Mouse (Mus musculus) heart, adult 2 months (tissue): ENCODE data around the gene Anapc15-ps. TPM values are rescaled to one million over a fixed set of nuclear protein-coding genes. Genes with fewer than 3 reads are reported as not detected.

Source experiments
- DNase-seq, 2 experiments: peaks; one replicate each; pipeline ENCODE4 v3.0.0; 2021
- H3K27ac ChIP-seq: fragments of 200-600 bp; 2 replicates; pipeline ENCODE4 v1.8.1; 2022
- H3K27me3 ChIP-seq: fragments of 200-500 bp; 2 replicates; pipeline ENCODE4 v1.6.1; 2012; ENCODE audit warnings: mild to moderate bottlenecking, low read length, inconsistent platforms, mixed read lengths; ENCODE audit not compliant: control insufficient read depth, insufficient read depth
- H3K36me3 ChIP-seq: fragments of 200-500 bp; 2 replicates; pipeline ENCODE4 v1.6.1; 2012; ENCODE audit warnings: low read length, inconsistent platforms; ENCODE audit not compliant: control insufficient read depth, insufficient read depth
- H3K4me1 ChIP-seq: fragments of 200-500 bp; 2 replicates; pipeline ENCODE4 v1.6.1; 2011; ENCODE audit warnings: low read length; ENCODE audit not compliant: control insufficient read depth, insufficient read depth
- H3K4me3 ChIP-seq: fragments of 200-600 bp; 2 replicates; pipeline ENCODE4 v1.8.1; 2022
- H3K79me2 ChIP-seq: fragments of 200-500 bp; replicated peaks from 2 replicates; pipeline ENCODE4 v1.6.1; 2012; ENCODE audit warnings: mild to moderate bottlenecking, inconsistent platforms, low read length, moderate library complexity, mixed read lengths; ENCODE audit not compliant: control insufficient read depth, insufficient read depth
- H3K9ac ChIP-seq: fragments of 200-500 bp; 2 replicates; pipeline ENCODE4 v1.6.1; 2012; ENCODE audit warnings: low read depth, mild to moderate bottlenecking, control low read depth, inconsistent platforms, low read length, mixed read lengths
- CTCF ChIP-seq: fragments of 200-600 bp; IDR thresholded peaks from 2 replicates; pipeline ENCODE4 v1.8.1; 2022; ENCODE audit warnings: antibody characterized with exemption, mild to moderate bottlenecking, moderate library complexity
- EP300 ChIP-seq: fragments of 200-500 bp; IDR thresholded peaks from 2 replicates; pipeline ENCODE4 v1.6.1; 2011; ENCODE audit warnings: low read depth, low read length, control low read depth; ENCODE audit not compliant: insufficient read depth
- POLR2A ChIP-seq: fragments of 200-500 bp; IDR thresholded peaks from 2 replicates; pipeline ENCODE4 v1.6.1; 2011; ENCODE audit warnings: mild to moderate bottlenecking, low read depth, low read length, control low read depth; ENCODE audit not compliant: insufficient read depth
- WGBS: fragments of 180-500 bp; shearing (Covaris S2); methylation state at CpG from one replicate; pipeline ENCODE4 v1.1.7; 2018; 5-methylcytosine and 5-hydroxymethylcytosine counted together
- intact Hi-C: fragments of 180-260 bp; cut with DNase I; formaldehyde crosslinking; loops from one replicate; pipeline ENCODE4 v1.15.1; 2025
- polyA plus RNA-seq: library from polyadenylated mRNA; depleted of rRNA; stranded (reverse); fragments of >200 nt; gene quantifications from 2 replicates; pipeline ENCODE4 v1.2.3, GENCODE M21; 2012
- total RNA-seq, 2 experiments: library from RNA; stranded (reverse); gene quantifications; 2 replicates each; pipeline ENCODE4 v1.2.3; 2021

The Anapc15-ps gene
- total and polyA plus RNA-seq, 3 experiments = not detected

GRCm38 (mm10) chr10:95715687-95716086, 42.4 kb upstream of the Anapc15-ps start:
- no peak for TF ChIP-seq CTCF
- TF ChIP-seq EP300 = no peak
- no peak for TF ChIP-seq POLR2A
- Histone ChIP-seq H3K79me2 (no peaks in the 10 kb centered on the region), H3K9ac (no peak overlapping the region), H3K4me1 (peaks cover 2% of the 10 kb centered on the region), H3K36me3 (no peaks in the 10 kb centered on the region), H3K27ac (no peak overlapping the region), H3K27me3 (no peaks in the 10 kb centered on the region), H3K4me3 (no peak overlapping the region)
- intact Hi-C loops = no loop called here
- 75% methylated on average over 6 of the region's 6 CpGs for WGBS
- DNase-seq = no peak

- H3K4me3 ChIP-seq = no peak overlapping the region
- intact Hi-C loops = no loop called here
- H3K79me2 ChIP-seq = no peaks in the 10 kb centered on the region
- no peaks in the 10 kb centered on the region for H3K27me3 ChIP-seq
- no peak overlapping the region for H3K27ac ChIP-seq
- peaks cover 12% of the 10 kb centered on the region for H3K4me1 ChIP-seq
- WGBS = 46% methylated on average over 6 of the region's 6 CpGs
- no peaks in the 10 kb centered on the region for H3K36me3 ChIP-seq
- DNase-seq = no peak
- TF ChIP-seq CTCF = no peak
- no peak for TF ChIP-seq POLR2A
- TF ChIP-seq EP300 = no peak
- no peak overlapping the region for H3K9ac ChIP-seq
Observed at GRCm38 (mm10) chr10:95712221-95712620, 39.0 kb upstream of the Anapc15-ps start.

GRCm38 (mm10) chr10:95709903-95710660, 36.8 kb upstream of the Anapc15-ps start:
- TF ChIP-seq POLR2A = no peak
- no peak for TF ChIP-seq CTCF
- no peak for TF ChIP-seq EP300
- Histone ChIP-seq H3K9ac (no peak overlapping the region), H3K79me2 (no peaks in the 10 kb centered on the region), H3K27ac (no peak overlapping the region), H3K4me3 (no peak overlapping the region), H3K27me3 (no peaks in the 10 kb centered on the region), H3K36me3 (no peaks in the 10 kb centered on the region), H3K4me1 (peaks cover 12% of the 10 kb centered on the region)
- intact Hi-C loops = loop anchor here (5.0 kb wide), 1 partner anchor 53 kb away; no protein-coding TSS in a partner anchor
- no peak for DNase-seq
- 77% methylated on average over 8 of the region's 8 CpGs for WGBS

DNA sequence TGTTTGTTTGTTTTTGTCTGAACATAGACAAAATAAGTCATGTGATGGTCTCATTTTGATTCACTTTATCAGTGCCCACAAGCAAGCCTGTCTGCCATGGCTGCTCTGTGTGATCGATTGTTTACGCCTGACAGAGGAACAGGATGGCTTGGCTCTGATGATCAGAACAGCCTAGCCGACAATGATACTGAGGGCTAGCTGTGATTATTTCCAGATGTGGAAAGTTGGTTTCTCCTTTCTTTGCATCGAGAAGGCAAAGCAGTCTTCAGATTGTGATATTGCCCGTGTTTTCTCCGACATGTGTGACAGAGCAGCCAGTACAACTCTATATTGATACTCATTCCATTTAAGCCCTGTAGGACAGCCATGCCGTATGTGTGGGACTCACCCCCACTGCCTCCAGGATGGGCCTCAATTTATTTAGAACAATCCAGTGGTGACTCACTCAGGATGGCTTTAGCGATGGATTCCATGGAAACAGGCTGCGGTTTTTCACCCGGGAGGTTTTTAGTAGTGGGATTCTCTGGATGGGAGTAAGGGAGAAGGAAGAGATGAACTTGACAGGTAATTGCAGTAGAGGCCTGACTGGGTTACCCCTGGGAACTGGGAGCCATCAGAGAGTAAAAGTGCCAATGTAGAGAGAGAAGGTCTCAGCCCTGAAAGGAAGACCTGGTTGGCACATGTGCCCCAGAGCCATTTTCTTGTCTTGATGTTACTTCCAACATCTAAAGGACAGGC, 36.1 kb upstream of the Anapc15-ps start:
- H3K36me3 ChIP-seq = no peaks in the 10 kb centered on the region
- TF ChIP-seq EP300 (no peak), CTCF (no peak), POLR2A (no peak)
- DNase-seq = no peak
- H3K4me1 ChIP-seq = peaks cover 12% of the 10 kb centered on the region
- H3K9ac ChIP-seq = no peak overlapping the region
- WGBS = 51% methylated on average over 10 of the region's 10 CpGs
- no peak overlapping the region for H3K4me3 ChIP-seq
- H3K27ac ChIP-seq = peak overlapping the region; percentile 52
- no peaks in the 10 kb centered on the region for H3K27me3 ChIP-seq
- H3K79me2 ChIP-seq = no peaks in the 10 kb centered on the region
- intact Hi-C loops = loop anchor here (5.0 kb wide), 1 partner anchor 52 kb away; no protein-coding TSS in a partner anchor

GRCm38 (mm10) chr10:95708001-95708400, 34.8 kb upstream of the Anapc15-ps start:
- no peak overlapping the region for H3K4me3 ChIP-seq
- peak; percentile 49 to 71 for DNase-seq
- no peaks in the 10 kb centered on the region for H3K79me2 ChIP-seq
- intact Hi-C loops = loop anchor here (1.0 to 5.0 kb wide), 2 partner anchors 31 to 51 kb away; no protein-coding TSS in a partner anchor
- H3K36me3 ChIP-seq = no peaks in the 10 kb centered on the region
- 33% methylated on average over 5 of the region's 5 CpGs for WGBS
- H3K27ac ChIP-seq = peak overlapping the region; percentile 52
- peaks cover 12% of the 10 kb centered on the region for H3K4me1 ChIP-seq
- no peaks in the 10 kb centered on the region for H3K27me3 ChIP-seq
- H3K9ac ChIP-seq = no peak overlapping the region
- TF ChIP-seq EP300 (peak; percentile 96), CTCF (no peak)

GRCm38 (mm10) chr10:95706867-95707266, 33.6 kb upstream of the Anapc15-ps start:
- Histone ChIP-seq H3K4me3 (no peak overlapping the region), H3K9ac (no peak overlapping the region), H3K36me3 (no peaks in the 10 kb centered on the region), H3K79me2 (no peaks in the 10 kb centered on the region), H3K27ac (no peak overlapping the region), H3K27me3 (no peaks in the 10 kb centered on the region), H3K4me1 (peaks cover 10% of the 10 kb centered on the region)
- TF ChIP-seq CTCF = no peak
- TF ChIP-seq EP300 = no peak
- TF ChIP-seq POLR2A = no peak
- 83% methylated on average over 9 of the region's 9 CpGs for WGBS
- intact Hi-C loops = loop anchor here (5.0 kb wide), 1 partner anchor 50 kb away; no protein-coding TSS in a partner anchor
- DNase-seq = no peak
